20 mouse cellular contexts compared by ENCODE assay signal in the genomic region with DNA sequence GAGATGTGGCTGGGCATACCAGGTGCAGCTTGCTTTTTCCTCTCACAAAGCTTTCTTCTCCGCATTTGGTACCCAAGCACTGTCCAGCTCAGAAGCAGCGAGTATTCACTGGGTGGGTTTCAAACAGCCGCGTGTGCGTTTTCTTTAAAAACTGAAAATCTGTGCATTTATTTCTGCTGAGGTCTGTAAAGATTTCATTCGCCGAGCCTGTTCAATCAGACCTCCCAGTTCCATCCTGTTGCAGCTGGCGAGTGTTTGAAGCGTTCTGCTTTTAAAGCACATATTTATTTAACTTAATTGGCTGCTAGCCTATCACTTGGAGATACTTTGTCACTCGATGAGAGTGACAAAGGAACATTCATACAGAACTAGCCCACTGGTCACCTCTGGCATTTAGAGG.
DNase-seq lines count a peak whose midpoint lies in the region; ATAC-seq lines count a peak whose summit lies in the region.
"Had no signal": no experiment of that assay in that cellular context is flagged by ENCODE, and none has a peak within 500 bp of the region (broad histone marks: within the 10 kb centered on the region; RNA-seq: fewer than 3 reads in every experiment).

No protein-coding gene starts in this region.

- no peaks in the 10 kb centered on the region for H3K27me3 ChIP-seq in heart, embryonic 10.5 days (ENCODE audit: insufficient read depth, poor library complexity, severe bottlenecking)
- H3K27me3 ChIP-seq in heart, embryonic 11.5 days (ENCODE audit: control insufficient read depth, insufficient read depth, low read length) = no peaks in the 10 kb centered on the region
- no peaks in the 10 kb centered on the region for H3K27me3 ChIP-seq in midbrain, embryonic 15.5 days (replicated peaks)
- no peaks in the 10 kb centered on the region for H3K27me3 ChIP-seq in midbrain, embryonic 10.5 days (ENCODE audit: low read depth, poor library complexity, severe bottlenecking)
- H3K27me3 ChIP-seq in forebrain, embryonic 15.5 days = no peaks in the 10 kb centered on the region
- H3K27me3 ChIP-seq: CH12.LX; embryonic facial prominence, embryonic 13.5 days; hindbrain, embryonic 12.5 days; intestine, embryonic 15.5 days; Patski had no signal

- WGBS in heart, embryonic 10.5 days = 70% methylated on average over 10 of the region's 10 CpGs
- 59% methylated on average over 10 of the region's 10 CpGs for WGBS in heart, embryonic 11.5 days (ENCODE audit: insufficient replicate concordance)
- WGBS in midbrain, embryonic 15.5 days = 54% methylated on average over 10 of the region's 10 CpGs
- WGBS in midbrain, embryonic 10.5 days = 75% methylated on average over 10 of the region's 10 CpGs
- 46% methylated on average over 10 of the region's 10 CpGs for WGBS in forebrain, embryonic 15.5 days

- H3K9me3 ChIP-seq in heart, embryonic 10.5 days = no peaks in the 10 kb centered on the region
- H3K9me3 ChIP-seq in heart, embryonic 11.5 days (replicated peaks; ENCODE audit: control insufficient read depth, low read length) = no peaks in the 10 kb centered on the region
- H3K9me3 ChIP-seq in midbrain, embryonic 15.5 days = no peaks in the 10 kb centered on the region
- H3K9me3 ChIP-seq in midbrain, embryonic 10.5 days (replicated peaks) = no peaks in the 10 kb centered on the region
- no peaks in the 10 kb centered on the region for H3K9me3 ChIP-seq in forebrain, embryonic 15.5 days
- H3K9me3 ChIP-seq: embryonic facial prominence, embryonic 13.5 days; hindbrain, embryonic 12.5 days; intestine, embryonic 15.5 days had no signal

- peaks cover 32% of the 10 kb centered on the region for H3K4me1 ChIP-seq in heart, embryonic 10.5 days
- H3K4me1 ChIP-seq in heart, embryonic 11.5 days (ENCODE audit: control insufficient read depth, insufficient read depth, low read length) = peaks cover 13% of the 10 kb centered on the region
- H3K4me1 ChIP-seq in midbrain, embryonic 15.5 days = peaks cover 25% of the 10 kb centered on the region
- H3K4me1 ChIP-seq in midbrain, embryonic 10.5 days = peaks cover 39% of the 10 kb centered on the region
- peaks cover 13% of the 10 kb centered on the region for H3K4me1 ChIP-seq in forebrain, embryonic 15.5 days

- peak overlapping the region; percentile 1; the same call in 1 of the 2 replicates for H3K27ac ChIP-seq in heart, embryonic 10.5 days
- H3K27ac ChIP-seq in heart, embryonic 11.5 days (ENCODE audit: low read depth, low read length) = no peak overlapping the region
- 0 out of 2 replicates have a peak overlapping the region, but pooled peaks have one; percentile 5 for H3K27ac ChIP-seq in midbrain, embryonic 15.5 days
- H3K27ac ChIP-seq in midbrain, embryonic 10.5 days (replicated peaks) = no peak overlapping the region
- H3K27ac ChIP-seq in forebrain, embryonic 15.5 days (replicated peaks) = peak overlapping the region; percentile 49; the same call in 1 of the 2 replicates
- H3K27ac ChIP-seq: embryonic facial prominence, embryonic 13.5 days; heart, adult 2 months; hindbrain, embryonic 12.5 days; intestine, embryonic 15.5 days had no signal

- H3K9ac ChIP-seq in heart, embryonic 11.5 days (ENCODE audit: low read depth, low read length) = no peak overlapping the region
- no peak overlapping the region for H3K9ac ChIP-seq in midbrain, embryonic 15.5 days
- no peak overlapping the region for H3K9ac ChIP-seq in forebrain, embryonic 15.5 days (replicated peaks)
- H3K9ac ChIP-seq: embryonic facial prominence, embryonic 13.5 days; hindbrain, embryonic 12.5 days; intestine, embryonic 15.5 days had no signal

- no peak for DNase-seq in heart, embryonic 10.5 days (ENCODE audit: low spot score)
- DNase-seq in midbrain, embryonic 10.5 days (ENCODE audit: low spot score) = no peak
- no peak for DNase-seq in natural killer cell, adult 2 months (ENCODE audit: low spot score in 2 of 2)
- DNase-seq: adrenal gland, postnatal 14 days; cerebellum, adult 18-20 months; cerebellum, adult 9-11 months; cerebellum, postnatal 36 days; gastrocnemius, postnatal 10 days; heart, adult 2 months; heart, postnatal 10 days; heart, postnatal 4 days had no signal

- no peak for ATAC-seq in heart, embryonic 11.5 days (replicated peaks; ENCODE audit: insufficient number of reproducible peaks, low FRiP score, low TSS enrichment)
- no peak for ATAC-seq in midbrain, embryonic 15.5 days (replicated peaks)
- peak; percentile 44; the same call in 1 of the 2 replicates for ATAC-seq in forebrain, embryonic 15.5 days (replicated peaks)
- ATAC-seq: activated CD4-positive, CD25-positive, alpha-beta regulatory T cell, adult 4 months; intestine, embryonic 15.5 days; Patski had no signal

- no peak overlapping the region for H3K4me3 ChIP-seq in heart, embryonic 10.5 days
- no peak overlapping the region for H3K4me3 ChIP-seq in heart, embryonic 11.5 days (ENCODE audit: low read depth, low read length)
- H3K4me3 ChIP-seq in midbrain, embryonic 15.5 days = no peak overlapping the region
- H3K4me3 ChIP-seq in midbrain, embryonic 10.5 days = no peak overlapping the region
- H3K4me3 ChIP-seq in forebrain, embryonic 15.5 days = no peak overlapping the region
- H3K4me3 ChIP-seq: embryonic facial prominence, embryonic 13.5 days; heart, adult 2 months; hindbrain, embryonic 12.5 days; intestine, embryonic 15.5 days had no signal

- no peak overlapping the region for H3K4me2 ChIP-seq in heart, embryonic 11.5 days
- H3K4me2 ChIP-seq in midbrain, embryonic 15.5 days = no peak overlapping the region
- no peak overlapping the region for H3K4me2 ChIP-seq in forebrain, embryonic 15.5 days (replicated peaks)
- H3K4me2 ChIP-seq: embryonic facial prominence, embryonic 13.5 days; hindbrain, embryonic 12.5 days; intestine, embryonic 15.5 days had no signal

- H3K36me3 ChIP-seq in heart, embryonic 10.5 days = no peaks in the 10 kb centered on the region
- H3K36me3 ChIP-seq in heart, embryonic 11.5 days (ENCODE audit: control insufficient read depth, insufficient read depth, low read length) = no peaks in the 10 kb centered on the region
- H3K36me3 ChIP-seq in midbrain, embryonic 15.5 days (replicated peaks) = no peaks in the 10 kb centered on the region
- no peaks in the 10 kb centered on the region for H3K36me3 ChIP-seq in midbrain, embryonic 10.5 days
- no peaks in the 10 kb centered on the region for H3K36me3 ChIP-seq in forebrain, embryonic 15.5 days
- H3K36me3 ChIP-seq: embryonic facial prominence, embryonic 13.5 days; hindbrain, embryonic 12.5 days; intestine, embryonic 15.5 days had no signal

Comparison
In these comparisons a context has a peak if more than half of its experiments do, and no peak if none do; other contexts are left out.
1. H3K27ac ChIP-seq: peak in heart, embryonic 10.5 days (single experiment), midbrain, embryonic 15.5 days (single experiment) and forebrain, embryonic 15.5 days (single experiment); none in heart, embryonic 11.5 days (single experiment) and midbrain, embryonic 10.5 days (single experiment).